Mouse (Mus musculus): Measurements from ENCODE around the gene Smoc1. TPM values are rescaled to one million over a fixed set of nuclear protein-coding genes. Genes with fewer than 3 reads are reported as not detected.
A peak's percentile ranks its signal among the peaks of the same experiment; 100 is the strongest.

Gene Smoc1
- polyA plus RNA-seq, 1 experiment from 2014 or later: 7.3 TPM

- no peak overlapping the region for H3K9ac ChIP-seq
- WGBS: 60% methylated on average over 5 of the region's 5 CpGs
- ATAC-seq (ENCODE audit: extremely low read depth, insufficient number of reproducible peaks, low FRiP score, low TSS enrichment): no peak
Measured at GRCm38 (mm10) chr12:81227767-81228460, 201.3 kb downstream of the Smoc1 start.

GRCm38 (mm10) chr12:81233746-81234380 lies 207.3 kb downstream of the Smoc1 start:
- Histone ChIP-seq H3K4me2 (no peak overlapping the region), H3K9ac (no peak overlapping the region), H3K4me1 (no peaks in the 10 kb centered on the region), H3K36me3 (no peaks in the 10 kb centered on the region), H3K27me3 (replicated peaks) (no peaks in the 10 kb centered on the region), H3K27ac (replicated peaks) (no peak overlapping the region), H3K9me3 (no peaks in the 10 kb centered on the region), H3K4me3 (no peak overlapping the region)
- WGBS: 84% methylated on average over 1 of the region's 1 CpGs
- ATAC-seq (ENCODE audit: extremely low read depth, insufficient number of reproducible peaks, low FRiP score, low TSS enrichment): no peak

More at GRCm38 (mm10) chr12:81227767-81228460, 201.3 kb downstream of the Smoc1 start:
- Histone ChIP-seq H3K4me2 (no peak overlapping the region), H3K36me3 (no peaks in the 10 kb centered on the region), H3K4me3 (no peak overlapping the region), H3K9me3 (no peaks in the 10 kb centered on the region), H3K27ac (replicated peaks) (no peak overlapping the region), H3K4me1 (no peaks in the 10 kb centered on the region), H3K27me3 (replicated peaks) (peaks cover 6% of the 10 kb centered on the region; the same call in 1 of the 2 replicates)

- Histone ChIP-seq H3K4me1 (no peaks in the 10 kb centered on the region), H3K4me2 (no peak overlapping the region), H3K4me3 (no peak overlapping the region), H3K9me3 (no peaks in the 10 kb centered on the region), H3K36me3 (no peaks in the 10 kb centered on the region), H3K27ac (replicated peaks) (no peak overlapping the region), H3K9ac (no peak overlapping the region), H3K27me3 (replicated peaks) (0 out of 2 replicates have a peak, but pooled peaks cover 3% of the 10 kb centered on the region)
- 66% methylated on average over 10 of the region's 10 CpGs for WGBS
- ATAC-seq (ENCODE audit: extremely low read depth, insufficient number of reproducible peaks, low FRiP score, low TSS enrichment): no peak
Measured at GRCm38 (mm10) chr12:81235456-81236330, 209.1 kb downstream of the Smoc1 start.

Small RNA genes within 50 kb of the gene (microRNA-seq; reads per million reads assigned to microRNA genes)
- gene Mir3067: 2.0 reads per million, percentile 3 among the genes with 10 or more reads in this experiment

Other genes with a start within 250 kb of the Smoc1 start
- gene Susd6, start 236.3 kb upstream of the Smoc1 start, polyA plus RNA-seq (2015; fragmentation: Nextera tagmentation; extraction: Ambion mirVana): 13.6 and 14.3 TPM in 2 replicates
- 328 and 339 TPM in 2 replicates for gene Srsf5, start 81.3 kb upstream of the Smoc1 start, polyA plus RNA-seq (2015; fragmentation: Nextera tagmentation; extraction: Ambion mirVana)
- gene Slc10a1, start 58.1 kb upstream of the Smoc1 start, polyA plus RNA-seq (2015; fragmentation: Nextera tagmentation; extraction: Ambion mirVana): 0.47 and 0.61 TPM in 2 replicates

Measured in heart, embryonic 13.5 days (tissue).